Mouse (Mus musculus): ENCODE data around the gene Prph2. TPM values are rescaled to one million over a fixed set of nuclear protein-coding genes. Genes with fewer than 3 reads are reported as not detected.

Prph2 gene
- total RNA-seq (2014; rRNA removed) (not detected in 2 replicates), polyA plus RNA-seq (2015; fragmentation: Nextera tagmentation; extraction: Ambion mirVana) (0.05 TPM in 1 of 2 replicates, not detected in the other)

- H3K9ac ChIP-seq (replicated peaks; ENCODE audit: low read length): no peak within 1 kb of the TSS
- no peaks in the 10 kb centered on the region for H3K27me3 ChIP-seq (ENCODE audit: insufficient read depth, low read length)
- no peak for DNase-seq (ENCODE audit: low spot score)
- TF ChIP-seq CTCF (IDR thresholded peaks at IDR 0.05; ENCODE audit: low read depth): no peak
- WGBS: 82% methylated on average over 10 of the region's 10 CpGs
- no peak within 1 kb of the TSS for H3K27ac ChIP-seq
- H3K36me3 ChIP-seq (ENCODE audit: insufficient read depth, low read length): no peaks in the 10 kb centered on the region
- H3K4me3 ChIP-seq (ENCODE audit: low read length): no peak within 1 kb of the TSS
- H3K9me3 ChIP-seq (ENCODE audit: low read length): no peaks in the 10 kb centered on the region
- no peak for ATAC-seq
- H3K4me2 ChIP-seq (ENCODE audit: low read depth, low read length): no peak within 1 kb of the TSS
- no peaks in the 10 kb centered on the region for H3K4me1 ChIP-seq (ENCODE audit: insufficient read depth, low read length)
Measured at GRCm38 (mm10) chr17:46910186-46910585, at the start of gene Prph2. Prph2 (plus strand) TSS chr17:46910459.

- H3K9ac ChIP-seq (replicated peaks; ENCODE audit: low read length): no peak overlapping the region
- no peak overlapping the region for H3K27ac ChIP-seq
- no peak for DNase-seq (ENCODE audit: low spot score)
- WGBS: 74% methylated on average over 7 of the region's 7 CpGs
- no peak overlapping the region for H3K4me2 ChIP-seq (ENCODE audit: low read depth, low read length)
- H3K9me3 ChIP-seq (ENCODE audit: low read length): no peaks in the 10 kb centered on the region
- no peak overlapping the region for H3K4me3 ChIP-seq (ENCODE audit: low read length)
- H3K4me1 ChIP-seq (ENCODE audit: insufficient read depth, low read length): no peaks in the 10 kb centered on the region
- H3K36me3 ChIP-seq (ENCODE audit: insufficient read depth, low read length): no peaks in the 10 kb centered on the region
- TF ChIP-seq CTCF (IDR thresholded peaks at IDR 0.05; ENCODE audit: low read depth): no peak
- no peaks in the 10 kb centered on the region for H3K27me3 ChIP-seq (ENCODE audit: insufficient read depth, low read length)
- no peak for ATAC-seq
Measured at GRCm38 (mm10) chr17:46864566-46865195, 45.6 kb upstream of the Prph2 start.

GRCm38 (mm10) chr17:46866836-46867235, 43.4 kb upstream of the Prph2 start:
- Histone ChIP-seq H3K9me3 (ENCODE audit: low read length) (no peaks in the 10 kb centered on the region), H3K9ac (replicated peaks; ENCODE audit: low read length) (no peak overlapping the region), H3K27ac (no peak overlapping the region), H3K4me2 (ENCODE audit: low read depth, low read length) (no peak overlapping the region), H3K36me3 (ENCODE audit: insufficient read depth, low read length) (no peaks in the 10 kb centered on the region), H3K4me3 (ENCODE audit: low read length) (no peak overlapping the region), H3K27me3 (ENCODE audit: insufficient read depth, low read length) (no peaks in the 10 kb centered on the region), H3K4me1 (ENCODE audit: insufficient read depth, low read length) (no peaks in the 10 kb centered on the region)
- no peak for DNase-seq (ENCODE audit: low spot score)
- 84% methylated on average over 12 of the region's 12 CpGs for WGBS
- no peak for ATAC-seq
- no peak for TF ChIP-seq CTCF (IDR thresholded peaks at IDR 0.05; ENCODE audit: low read depth)

GRCm38 (mm10) chr17:46870204-46870798, 40.0 kb upstream of the Prph2 start:
- no peak for TF ChIP-seq CTCF (IDR thresholded peaks at IDR 0.05; ENCODE audit: low read depth)
- WGBS: 93% methylated on average over 5 of the region's 5 CpGs
- H3K27ac ChIP-seq: no peak overlapping the region
- no peaks in the 10 kb centered on the region for H3K36me3 ChIP-seq (ENCODE audit: insufficient read depth, low read length)
- no peaks in the 10 kb centered on the region for H3K4me1 ChIP-seq (ENCODE audit: insufficient read depth, low read length)
- H3K4me3 ChIP-seq (ENCODE audit: low read length): no peak overlapping the region
- no peaks in the 10 kb centered on the region for H3K27me3 ChIP-seq (ENCODE audit: insufficient read depth, low read length)
- no peak for ATAC-seq
- H3K9me3 ChIP-seq (ENCODE audit: low read length): no peaks in the 10 kb centered on the region
- no peak for DNase-seq (ENCODE audit: low spot score)
- H3K9ac ChIP-seq (replicated peaks; ENCODE audit: low read length): no peak overlapping the region
- H3K4me2 ChIP-seq (ENCODE audit: low read depth, low read length): no peak overlapping the region

GRCm38 (mm10) chr17:46870913-46871312, 39.3 kb upstream of the Prph2 start:
- Histone ChIP-seq H3K9me3 (ENCODE audit: low read length) (no peaks in the 10 kb centered on the region), H3K36me3 (ENCODE audit: insufficient read depth, low read length) (no peaks in the 10 kb centered on the region), H3K4me3 (ENCODE audit: low read length) (no peak overlapping the region), H3K4me2 (ENCODE audit: low read depth, low read length) (no peak overlapping the region), H3K27me3 (ENCODE audit: insufficient read depth, low read length) (no peaks in the 10 kb centered on the region), H3K9ac (replicated peaks; ENCODE audit: low read length) (no peak overlapping the region), H3K27ac (no peak overlapping the region), H3K4me1 (ENCODE audit: insufficient read depth, low read length) (no peaks in the 10 kb centered on the region)
- no peak for TF ChIP-seq CTCF (IDR thresholded peaks at IDR 0.05; ENCODE audit: low read depth)
- 52% methylated on average over 1 of the region's 1 CpGs for WGBS
- ATAC-seq (no peak), DNase-seq (ENCODE audit: low spot score) (no peak)

- no peaks in the 10 kb centered on the region for H3K27me3 ChIP-seq (ENCODE audit: insufficient read depth, low read length)
- H3K36me3 ChIP-seq (ENCODE audit: insufficient read depth, low read length): no peaks in the 10 kb centered on the region
- no peaks in the 10 kb centered on the region for H3K9me3 ChIP-seq (ENCODE audit: low read length)
- no peak for DNase-seq (ENCODE audit: low spot score)
- no peak overlapping the region for H3K4me2 ChIP-seq (ENCODE audit: low read depth, low read length)
- no peak overlapping the region for H3K4me3 ChIP-seq (ENCODE audit: low read length)
- H3K27ac ChIP-seq: no peak overlapping the region
- no peaks in the 10 kb centered on the region for H3K4me1 ChIP-seq (ENCODE audit: insufficient read depth, low read length)
- 81% methylated on average over 7 of the region's 7 CpGs for WGBS
- ATAC-seq: no peak
- H3K9ac ChIP-seq (replicated peaks; ENCODE audit: low read length): no peak overlapping the region
- no peak for TF ChIP-seq CTCF (IDR thresholded peaks at IDR 0.05; ENCODE audit: low read depth)
Measured at GRCm38 (mm10) chr17:46872806-46873205, 37.5 kb upstream of the Prph2 start.

GRCm38 (mm10) chr17:46874133-46874532, 36.1 kb upstream of the Prph2 start:
- Histone ChIP-seq H3K36me3 (ENCODE audit: insufficient read depth, low read length) (no peaks in the 10 kb centered on the region), H3K4me1 (ENCODE audit: insufficient read depth, low read length) (no peaks in the 10 kb centered on the region), H3K9me3 (ENCODE audit: low read length) (no peaks in the 10 kb centered on the region), H3K27me3 (ENCODE audit: insufficient read depth, low read length) (no peaks in the 10 kb centered on the region), H3K4me3 (ENCODE audit: low read length) (no peak overlapping the region), H3K9ac (replicated peaks; ENCODE audit: low read length) (no peak overlapping the region), H3K27ac (no peak overlapping the region), H3K4me2 (ENCODE audit: low read depth, low read length) (no peak overlapping the region)
- DNase-seq (ENCODE audit: low spot score) (no peak), ATAC-seq (no peak)
- no peak for TF ChIP-seq CTCF (IDR thresholded peaks at IDR 0.05; ENCODE audit: low read depth)
- 48% methylated on average over 10 of the region's 10 CpGs for WGBS

All from hindbrain, postnatal 0 days (tissue).